Mouse (Mus musculus) kidney, adult 2 months (tissue): Measurements from ENCODE around the gene Olfr1031. TPM values are rescaled to one million over a fixed set of nuclear protein-coding genes. Genes with fewer than 3 reads are reported as not detected.
A peak's percentile ranks its signal among the peaks of the same experiment; 100 is the strongest.
"Not testable (repeated sequence)": the region's sequence is repeated elsewhere in the genome, so short reads cannot be mapped to it uniquely, and the experiment has no call there.

Experiments used
- DNase-seq: peaks from one replicate; pipeline ENCODE4 v3.0.0; 2021
- H3K27ac ChIP-seq: fragments of 200-500 bp; 2 replicates; pipeline ENCODE4 v1.5.1; 2012; ENCODE audit warnings: low read depth, low read length, control low read depth, inconsistent platforms; ENCODE audit not compliant: insufficient read depth
- H3K27me3 ChIP-seq: fragments of 200-500 bp; replicated peaks from 2 replicates; pipeline ENCODE4 v1.6.1; 2012; ENCODE audit warnings: mild to moderate bottlenecking, moderate library complexity, low read length, inconsistent platforms; ENCODE audit not compliant: control insufficient read depth, insufficient read depth
- H3K36me3 ChIP-seq: fragments of 200-500 bp; 2 replicates; pipeline ENCODE4 v1.6.1; 2012; ENCODE audit warnings: mild to moderate bottlenecking, moderate library complexity, low read length, inconsistent platforms; ENCODE audit not compliant: control insufficient read depth, insufficient read depth
- H3K4me1 ChIP-seq: fragments of 200-500 bp; 2 replicates; pipeline ENCODE4 v1.6.1; 2011; ENCODE audit warnings: low read length; ENCODE audit not compliant: control insufficient read depth, insufficient read depth
- H3K4me3 ChIP-seq: fragments of 200-500 bp; 2 replicates; pipeline ENCODE4 v1.5.1; 2011; ENCODE audit warnings: mild to moderate bottlenecking, low read depth, low read length, control low read depth; ENCODE audit not compliant: insufficient read depth
- CTCF ChIP-seq: fragments of 200-500 bp; conservative IDR thresholded peaks from 2 replicates; pipeline ENCODE4 v1.5.1; 2011; ENCODE audit warnings: low read depth, mild to moderate bottlenecking, control low read depth, low read length, moderate library complexity, mixed read lengths; ENCODE audit not compliant: insufficient read depth, insufficient read length
- POLR2A ChIP-seq: fragments of 200-500 bp; IDR thresholded peaks from one replicate; pipeline ENCODE4 v1.6.1; 2011; ENCODE audit warnings: low read depth, low read length, control low read depth
- WGBS: fragments of 180-500 bp; shearing (Covaris S2); methylation state at CpG from one replicate; pipeline ENCODE4 v1.1.7; 2018; 5-methylcytosine and 5-hydroxymethylcytosine counted together
- polyA plus RNA-seq: library from polyadenylated mRNA; depleted of rRNA; stranded (reverse); fragments of >200 nt; gene quantifications from 2 replicates; pipeline ENCODE4 v1.2.3, GENCODE M21; 2012; rRNA removed

Olfr1031 gene
- not detected in 2 replicates for polyA plus RNA-seq

GRCm38 (mm10) chr2:85990004-85990403, at the start of gene Olfr1031:
Gene Olfr1031 (plus strand): TSS chr2:85990304.
- TF ChIP-seq POLR2A (no peak), CTCF (no peak)
- WGBS = 49% methylated on average over 3 of the region's 3 CpGs

GRCm38 (mm10) chr2:85950137-85950536, 40.0 kb upstream of the Olfr1031 start, which contains the start of gene Olfr1028:
Gene Olfr1028 (plus strand): TSS chr2:85950437.
- WGBS = 71% methylated on average over 1 of the region's 1 CpGs
- TF ChIP-seq POLR2A (no peak), CTCF (no peak)
- H3K27ac ChIP-seq = no peak within 1 kb of the TSS
- H3K4me3 ChIP-seq = no peak within 1 kb of the TSS
- no peaks in the 10 kb centered on the region for H3K4me1 ChIP-seq
- no peaks in the 10 kb centered on the region for H3K27me3 ChIP-seq
- no peaks in the 10 kb centered on the region for H3K36me3 ChIP-seq
- DNase-seq = no peak

More at GRCm38 (mm10) chr2:85990004-85990403, at the start of gene Olfr1031:
- H3K27ac ChIP-seq = no peak within 1 kb of the TSS
- H3K27me3 ChIP-seq = no peaks in the 10 kb centered on the region
- H3K36me3 ChIP-seq = no peaks in the 10 kb centered on the region
- no peak for DNase-seq
- no peak within 1 kb of the TSS for H3K4me3 ChIP-seq
- no peaks in the 10 kb centered on the region for H3K4me1 ChIP-seq

GRCm38 (mm10) chr2:85973595-85973994, 16.5 kb upstream of the Olfr1031 start, which contains the start of gene Olfr1029:
Gene Olfr1029 (plus strand): TSS chr2:85973895.
- Histone ChIP-seq H3K27me3 (no peaks in the 10 kb centered on the region), H3K27ac (no peak within 1 kb of the TSS), H3K4me1 (no peaks in the 10 kb centered on the region), H3K4me3 (no peak within 1 kb of the TSS), H3K36me3 (no peaks in the 10 kb centered on the region)
- WGBS = 88% methylated on average over 2 of the region's 2 CpGs
- TF ChIP-seq POLR2A (no peak), CTCF (no peak)
- no peak for DNase-seq

GRCm38 (mm10) chr2:85978976-85979375, 11.1 kb upstream of the Olfr1031 start, which contains the start of gene Olfr1030:
Gene Olfr1030 (plus strand): TSS chr2:85979276.
- WGBS = 71% methylated on average over 1 of the region's 1 CpGs
- H3K4me1 ChIP-seq = no peaks in the 10 kb centered on the region
- no peak within 1 kb of the TSS for H3K27ac ChIP-seq
- H3K4me3 ChIP-seq = no peak within 1 kb of the TSS
- no peak for TF ChIP-seq POLR2A
- TF ChIP-seq CTCF = no peak
- no peak for DNase-seq
- no peaks in the 10 kb centered on the region for H3K36me3 ChIP-seq
- H3K27me3 ChIP-seq = no peaks in the 10 kb centered on the region

GRCm38 (mm10) chr2:86005240-86005639, 15.1 kb downstream of the Olfr1031 start, which contains the start of gene Olfr1032:
Gene Olfr1032 (plus strand): TSS chr2:86005540.
- DNase-seq = no peak
- no peak for TF ChIP-seq CTCF
- TF ChIP-seq POLR2A = no peak

GRCm38 (mm10) chr2:86020406-86020805, 30.3 kb downstream of the Olfr1031 start, which contains the start of gene Olfr1033:
Gene Olfr1033 (plus strand): TSS chr2:86020633.
- 4% methylated on average over 11 of the region's 11 CpGs for WGBS
- not testable (repeated sequence) for H3K36me3 ChIP-seq, H3K4me1 ChIP-seq, H3K27me3 ChIP-seq
- Histone ChIP-seq H3K27ac (peak within 1 kb of the TSS; percentile 50), H3K4me3 (peak within 1 kb of the TSS; percentile 18)
- peak; percentile 13 for DNase-seq

More at GRCm38 (mm10) chr2:86005240-86005639, 15.1 kb downstream of the Olfr1031 start, which contains the start of gene Olfr1032:
- Histone ChIP-seq H3K36me3 (no peaks in the 10 kb centered on the region), H3K4me1 (no peaks in the 10 kb centered on the region), H3K27me3 (no peaks in the 10 kb centered on the region), H3K27ac (no peak within 1 kb of the TSS), H3K4me3 (no peak within 1 kb of the TSS)
- WGBS = 79% methylated on average over 7 of the region's 7 CpGs

GRCm38 (mm10) chr2:86021518-86021917, 31.4 kb downstream of the Olfr1031 start:
- H3K4me3 ChIP-seq, DNase-seq, H3K27me3 ChIP-seq, H3K4me1 ChIP-seq, H3K27ac ChIP-seq, H3K36me3 ChIP-seq: not testable (repeated sequence)
- 58% methylated on average over 6 of the region's 9 CpGs for WGBS

Other genes with a start within 250 kb of the Olfr1031 start
- not detected in 2 replicates for gene Olfr1012, start 227.5 kb upstream of the Olfr1031 start, polyA plus RNA-seq
- not detected in 2 replicates for gene Olfr1013, start 223.2 kb upstream of the Olfr1031 start, polyA plus RNA-seq
- gene Olfr1014, start 217.6 kb upstream of the Olfr1031 start, polyA plus RNA-seq = not detected in 2 replicates
- gene Olfr1015, start 208.3 kb upstream of the Olfr1031 start, polyA plus RNA-seq = not detected in 2 replicates
- not detected in 2 replicates for gene Olfr1016, start 187.8 kb upstream of the Olfr1031 start, polyA plus RNA-seq
- not detected in 2 replicates for gene Olfr1018, start 171.8 kb upstream of the Olfr1031 start, polyA plus RNA-seq
- not detected in 2 replicates for gene Olfr1019, start 144.8 kb upstream of the Olfr1031 start, polyA plus RNA-seq
- not detected in 2 replicates for gene Olfr1020, start 143.3 kb upstream of the Olfr1031 start, polyA plus RNA-seq
- not detected in 2 replicates for gene Olfr1022, start 121.7 kb upstream of the Olfr1031 start, polyA plus RNA-seq
- gene Olfr1023, start 104.7 kb upstream of the Olfr1031 start, polyA plus RNA-seq = not detected in 2 replicates
- gene Olfr1024, start 85.3 kb upstream of the Olfr1031 start, polyA plus RNA-seq = not detected in 2 replicates
- not detected in 2 replicates for gene Olfr1025-ps1, start 75.1 kb upstream of the Olfr1031 start, polyA plus RNA-seq
- gene Olfr1026, start 68.7 kb upstream of the Olfr1031 start, polyA plus RNA-seq = not detected in 2 replicates
- gene Olfr1028, start 39.9 kb upstream of the Olfr1031 start, polyA plus RNA-seq = not detected in 2 replicates
- gene Olfr1029, start 16.4 kb upstream of the Olfr1031 start, polyA plus RNA-seq = 0.13 TPM in 1 of 2 replicates, not detected in the other
- not detected in 2 replicates for gene Olfr1030, start 11.0 kb upstream of the Olfr1031 start, polyA plus RNA-seq
- gene Olfr1032, start 15.2 kb downstream of the Olfr1031 start, polyA plus RNA-seq = not detected in 2 replicates
- 0.42 and 0.59 TPM in 2 replicates for gene Olfr1033, start 30.3 kb downstream of the Olfr1031 start, polyA plus RNA-seq
- gene Olfr1034, start 55.6 kb downstream of the Olfr1031 start, polyA plus RNA-seq = 0.08 and 0.13 TPM in 2 replicates
- gene Olfr1036, start 83.7 kb downstream of the Olfr1031 start, polyA plus RNA-seq = not detected in 2 replicates
- not detected in 2 replicates for gene Olfr1037, start 97.1 kb downstream of the Olfr1031 start, polyA plus RNA-seq
- gene Olfr1039, start 145.6 kb downstream of the Olfr1031 start, polyA plus RNA-seq = not detected in 2 replicates
- not detected in 2 replicates for gene Olfr1040, start 156.4 kb downstream of the Olfr1031 start, polyA plus RNA-seq
- not detected in 2 replicates for gene Olfr1042, start 171.5 kb downstream of the Olfr1031 start, polyA plus RNA-seq
- gene Olfr1043, start 177.2 kb downstream of the Olfr1031 start, polyA plus RNA-seq = not detected in 2 replicates
- not detected in 2 replicates for gene Olfr1044, start 187.5 kb downstream of the Olfr1031 start, polyA plus RNA-seq
- gene Olfr52, start 195.4 kb downstream of the Olfr1031 start, polyA plus RNA-seq = not detected in 2 replicates
- not detected in 2 replicates for gene Olfr1045, start 212.7 kb downstream of the Olfr1031 start, polyA plus RNA-seq
- gene Olfr1046, start 229.0 kb downstream of the Olfr1031 start, polyA plus RNA-seq = not detected in 2 replicates
- not detected in 2 replicates for gene Olfr1047, start 241.1 kb downstream of the Olfr1031 start, polyA plus RNA-seq
- not detected in 2 replicates for gene Olfr1048, start 250.0 kb downstream of the Olfr1031 start, polyA plus RNA-seq